Mouse (Mus musculus): ENCODE data around the gene Terb1.

- TF ChIP-seq CTCF (IDR thresholded peaks at IDR 0.05; ENCODE audit: low read depth, low read length) (no peak), TAL1 (conservative IDR thresholded peaks at IDR 0.05; ENCODE audit: low read depth, low read length) (no peak)
Measured at GRCm38 (mm10) chr8:104414204-104414603, 95.5 kb downstream of the Terb1 start.
